Mouse (Mus musculus): Measurements from ENCODE around the gene Jmjd8.

GRCm38 (mm10) chr17:25794197-25794596, 34.5 kb upstream of the Jmjd8 start:
- no peak for TF ChIP-seq CTCF (IDR thresholded peaks at IDR 0.05; ENCODE audit: control insufficient read depth, insufficient read depth, low read length)
- no peak for TF ChIP-seq POLR2A (IDR thresholded peaks at IDR 0.05; ENCODE audit: borderline replicate concordance, control insufficient read depth, low read depth, low read length)
